Mouse (Mus musculus): ENCODE results near the gene Elk4. TPM values are rescaled to one million over a fixed set of nuclear protein-coding genes. Genes with fewer than 3 reads are reported as not detected.

The Elk4 gene
- polyA plus RNA-seq, 1 experiment = 33.1 TPM

DNA sequence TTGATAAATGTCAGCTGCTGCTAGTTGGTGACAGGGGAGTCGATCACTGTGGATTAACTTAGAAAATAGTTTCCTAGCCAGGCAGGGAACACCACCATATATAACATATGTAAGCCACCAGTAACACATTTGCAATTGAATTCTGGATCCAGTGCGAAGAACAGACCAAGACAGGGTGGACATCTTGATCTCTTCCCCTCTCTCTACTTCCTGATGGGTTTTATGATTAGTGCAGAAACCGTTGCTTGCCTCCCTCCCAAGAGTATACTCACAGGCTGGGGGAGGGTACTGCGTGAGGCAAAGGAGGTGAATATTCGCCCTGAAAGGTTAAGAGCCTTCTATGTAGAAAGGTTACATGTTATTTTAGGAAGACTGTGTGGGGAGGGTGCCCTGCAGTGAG, 41.6 kb upstream of the Elk4 start:
- H3K4me3 ChIP-seq (ENCODE audit: extremely low read depth, insufficient read depth, insufficient read length) = no peak overlapping the region
- WGBS = 42% methylated on average over 5 of the region's 5 CpGs
- H3K27ac ChIP-seq (ENCODE audit: insufficient read depth, low read length) = no peak overlapping the region
- TF ChIP-seq CTCF (IDR thresholded peaks at IDR 0.05; ENCODE audit: extremely low read depth, insufficient read depth, insufficient read length, insufficient replicate concordance) (no peak), POLR2A (IDR thresholded peaks at IDR 0.05; ENCODE audit: low read depth, low read length) (no peak)
- DNase-seq (ENCODE audit: low read depth in 1 of 2, low spot score in 2 of 2) = no peak
- H3K36me3 ChIP-seq (ENCODE audit: control insufficient read depth, insufficient read depth, low read length) = no peaks in the 10 kb centered on the region
- H3K4me1 ChIP-seq (ENCODE audit: control insufficient read depth, insufficient read depth, insufficient read length) = peaks cover 2% of the 10 kb centered on the region
- H3K27me3 ChIP-seq (ENCODE audit: control insufficient read depth, insufficient read depth, low read length) = peaks cover 12% of the 10 kb centered on the region

DNA sequence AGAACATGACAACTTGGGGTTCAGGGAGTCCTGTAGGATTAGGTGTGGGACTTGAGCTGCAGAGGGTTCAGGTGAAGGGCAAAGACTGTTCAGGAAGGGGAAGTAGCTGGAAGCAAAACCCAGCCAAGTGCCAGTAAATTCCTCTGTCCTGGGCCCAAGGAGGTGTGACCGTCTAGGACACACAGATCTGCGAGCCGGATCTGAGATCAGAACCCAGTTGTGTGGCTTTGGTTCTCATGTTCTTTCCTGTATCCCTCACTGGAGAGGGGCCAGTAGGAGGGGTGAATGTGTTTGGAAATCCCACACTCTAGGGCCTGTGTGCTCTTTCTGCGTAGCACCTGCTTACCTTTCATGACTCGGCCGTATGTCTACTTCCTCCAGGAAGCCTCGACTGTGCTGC, 40.1 kb upstream of the Elk4 start:
- no peaks in the 10 kb centered on the region for H3K36me3 ChIP-seq (ENCODE audit: control insufficient read depth, insufficient read depth, low read length)
- no peak overlapping the region for H3K27ac ChIP-seq (ENCODE audit: insufficient read depth, low read length)
- peaks cover 2% of the 10 kb centered on the region for H3K4me1 ChIP-seq (ENCODE audit: control insufficient read depth, insufficient read depth, insufficient read length)
- WGBS = 33% methylated on average over 7 of the region's 7 CpGs
- DNase-seq (ENCODE audit: low read depth in 1 of 2, low spot score in 2 of 2) = no peak
- no peak overlapping the region for H3K4me3 ChIP-seq (ENCODE audit: extremely low read depth, insufficient read depth, insufficient read length)
- TF ChIP-seq POLR2A (IDR thresholded peaks at IDR 0.05; ENCODE audit: low read depth, low read length) = no peak
- TF ChIP-seq CTCF (IDR thresholded peaks at IDR 0.05; ENCODE audit: extremely low read depth, insufficient read depth, insufficient read length, insufficient replicate concordance) = no peak
- peaks cover 10% of the 10 kb centered on the region for H3K27me3 ChIP-seq (ENCODE audit: control insufficient read depth, insufficient read depth, low read length)

DNA sequence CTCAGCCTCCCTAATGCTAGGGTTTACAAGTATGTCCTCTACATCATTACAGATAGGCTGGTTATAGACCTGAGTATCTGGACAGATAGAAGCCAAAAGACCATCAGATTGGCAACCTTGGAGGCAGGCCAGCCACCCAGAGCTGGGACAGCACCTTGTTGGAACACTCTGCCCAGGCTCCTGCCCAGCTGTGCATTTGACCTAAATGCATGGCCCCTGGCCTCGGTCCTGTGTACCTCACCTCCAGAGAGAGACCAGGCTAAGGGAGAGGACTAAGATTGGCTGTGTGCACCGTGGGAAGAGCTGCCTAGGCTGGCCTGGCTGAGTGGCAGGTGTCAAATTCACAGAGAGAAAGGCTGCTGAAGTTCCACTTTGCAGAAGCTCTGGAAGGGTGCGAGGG, 38.9 kb upstream of the Elk4 start:
- Histone ChIP-seq H3K4me3 (ENCODE audit: extremely low read depth, insufficient read depth, insufficient read length) (no peak overlapping the region), H3K27ac (ENCODE audit: insufficient read depth, low read length) (no peak overlapping the region), H3K27me3 (ENCODE audit: control insufficient read depth, insufficient read depth, low read length) (no peaks in the 10 kb centered on the region; the same call in 1 of the 2 replicates), H3K4me1 (ENCODE audit: control insufficient read depth, insufficient read depth, insufficient read length) (no peaks in the 10 kb centered on the region; the same call in 1 of the 2 replicates), H3K36me3 (ENCODE audit: control insufficient read depth, insufficient read depth, low read length) (no peaks in the 10 kb centered on the region)
- no peak for DNase-seq (ENCODE audit: low read depth in 1 of 2, low spot score in 2 of 2)
- WGBS = 66% methylated on average over 3 of the region's 3 CpGs
- TF ChIP-seq CTCF (IDR thresholded peaks at IDR 0.05; ENCODE audit: extremely low read depth, insufficient read depth, insufficient read length, insufficient replicate concordance) = no peak
- no peak for TF ChIP-seq POLR2A (IDR thresholded peaks at IDR 0.05; ENCODE audit: low read depth, low read length)

DNA sequence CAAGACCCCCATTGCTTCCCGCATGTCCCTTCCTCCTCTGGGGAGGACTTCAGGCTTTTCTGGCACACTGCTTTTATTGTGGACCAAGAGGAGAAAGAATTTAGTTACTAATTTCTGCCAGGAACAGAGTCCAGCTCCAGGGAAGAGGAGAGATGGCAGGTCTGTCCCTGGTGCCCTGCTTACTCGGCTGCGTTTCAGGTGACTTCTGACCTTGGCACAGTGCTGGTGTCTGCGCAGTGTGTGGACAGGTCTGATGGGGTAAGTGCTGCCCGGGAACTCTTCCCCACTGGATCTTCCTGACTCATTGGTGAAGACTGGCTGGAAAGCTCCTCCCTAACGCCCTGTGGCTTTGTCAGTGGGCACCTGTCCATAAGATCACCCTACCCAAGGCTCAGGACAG, 38.4 kb upstream of the Elk4 start:
- Histone ChIP-seq H3K27me3 (ENCODE audit: control insufficient read depth, insufficient read depth, low read length) (no peaks in the 10 kb centered on the region; the same call in 1 of the 2 replicates), H3K4me3 (ENCODE audit: extremely low read depth, insufficient read depth, insufficient read length) (no peak overlapping the region), H3K4me1 (ENCODE audit: control insufficient read depth, insufficient read depth, insufficient read length) (no peaks in the 10 kb centered on the region), H3K36me3 (ENCODE audit: control insufficient read depth, insufficient read depth, low read length) (no peaks in the 10 kb centered on the region), H3K27ac (ENCODE audit: insufficient read depth, low read length) (no peak overlapping the region)
- TF ChIP-seq CTCF (IDR thresholded peaks at IDR 0.05; ENCODE audit: extremely low read depth, insufficient read depth, insufficient read length, insufficient replicate concordance) (no peak), POLR2A (IDR thresholded peaks at IDR 0.05; ENCODE audit: low read depth, low read length) (no peak)
- 91% methylated on average over 6 of the region's 6 CpGs for WGBS
- no peak for DNase-seq (ENCODE audit: low read depth in 1 of 2, low spot score in 2 of 2)

DNA sequence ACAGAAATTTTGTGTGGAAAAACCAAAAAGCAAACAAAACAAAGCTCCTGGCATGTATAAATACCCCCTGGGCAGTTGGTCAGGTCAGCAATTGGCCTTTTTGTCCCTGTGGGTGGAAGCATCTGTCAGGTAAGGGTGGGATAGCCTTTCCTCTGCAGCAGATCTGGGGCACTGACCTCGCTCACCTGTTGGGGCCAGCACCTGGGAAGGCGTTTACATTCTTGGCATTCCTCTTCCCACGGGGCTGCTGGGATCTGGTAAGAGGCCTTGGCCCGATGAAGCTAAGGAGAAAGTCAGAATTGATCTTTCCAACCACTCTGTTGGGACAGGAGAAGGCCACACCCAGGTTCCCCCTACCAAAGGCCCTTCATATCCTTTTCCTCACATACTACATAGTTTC, 37.6 kb upstream of the Elk4 start:
- H3K27ac ChIP-seq (ENCODE audit: insufficient read depth, low read length) = no peak overlapping the region
- no peaks in the 10 kb centered on the region for H3K36me3 ChIP-seq (ENCODE audit: control insufficient read depth, insufficient read depth, low read length)
- H3K4me3 ChIP-seq (ENCODE audit: extremely low read depth, insufficient read depth, insufficient read length) = no peak overlapping the region
- H3K27me3 ChIP-seq (ENCODE audit: control insufficient read depth, insufficient read depth, low read length) = no peaks in the 10 kb centered on the region
- TF ChIP-seq POLR2A (IDR thresholded peaks at IDR 0.05; ENCODE audit: low read depth, low read length) (no peak), CTCF (IDR thresholded peaks at IDR 0.05; ENCODE audit: extremely low read depth, insufficient read depth, insufficient read length, insufficient replicate concordance) (no peak)
- DNase-seq (ENCODE audit: low read depth in 1 of 2, low spot score in 2 of 2) = no peak
- 95% methylated on average over 4 of the region's 4 CpGs for WGBS
- no peaks in the 10 kb centered on the region for H3K4me1 ChIP-seq (ENCODE audit: control insufficient read depth, insufficient read depth, insufficient read length)

DNA sequence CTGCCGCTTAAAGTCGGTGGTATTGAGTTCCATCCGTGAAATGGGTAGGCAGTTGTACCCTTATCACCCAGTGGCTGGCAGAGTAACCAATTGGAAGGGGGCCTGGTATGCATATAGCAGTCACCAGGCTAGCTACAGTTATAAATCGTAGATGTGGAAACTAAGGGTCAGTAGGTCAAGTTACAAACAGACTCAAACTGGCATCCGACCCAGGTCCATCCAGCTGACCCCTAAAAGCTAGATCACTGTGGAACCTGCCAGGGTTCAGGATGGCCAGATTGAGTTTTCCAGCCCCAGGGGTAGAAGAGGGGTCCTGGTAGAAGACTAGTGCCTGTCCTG, 37.1 kb upstream of the Elk4 start:
- TF ChIP-seq CTCF (IDR thresholded peaks at IDR 0.05; ENCODE audit: extremely low read depth, insufficient read depth, insufficient read length, insufficient replicate concordance) (no peak), POLR2A (IDR thresholded peaks at IDR 0.05; ENCODE audit: low read depth, low read length) (no peak)
- no peak overlapping the region for H3K27ac ChIP-seq (ENCODE audit: insufficient read depth, low read length)
- no peaks in the 10 kb centered on the region for H3K27me3 ChIP-seq (ENCODE audit: control insufficient read depth, insufficient read depth, low read length)
- DNase-seq (ENCODE audit: low read depth in 1 of 2, low spot score in 2 of 2) = no peak
- 79% methylated on average over 5 of the region's 5 CpGs for WGBS
- H3K4me3 ChIP-seq (ENCODE audit: extremely low read depth, insufficient read depth, insufficient read length) = no peak overlapping the region
- no peaks in the 10 kb centered on the region for H3K36me3 ChIP-seq (ENCODE audit: control insufficient read depth, insufficient read depth, low read length)
- H3K4me1 ChIP-seq (ENCODE audit: control insufficient read depth, insufficient read depth, insufficient read length) = no peaks in the 10 kb centered on the region

DNA sequence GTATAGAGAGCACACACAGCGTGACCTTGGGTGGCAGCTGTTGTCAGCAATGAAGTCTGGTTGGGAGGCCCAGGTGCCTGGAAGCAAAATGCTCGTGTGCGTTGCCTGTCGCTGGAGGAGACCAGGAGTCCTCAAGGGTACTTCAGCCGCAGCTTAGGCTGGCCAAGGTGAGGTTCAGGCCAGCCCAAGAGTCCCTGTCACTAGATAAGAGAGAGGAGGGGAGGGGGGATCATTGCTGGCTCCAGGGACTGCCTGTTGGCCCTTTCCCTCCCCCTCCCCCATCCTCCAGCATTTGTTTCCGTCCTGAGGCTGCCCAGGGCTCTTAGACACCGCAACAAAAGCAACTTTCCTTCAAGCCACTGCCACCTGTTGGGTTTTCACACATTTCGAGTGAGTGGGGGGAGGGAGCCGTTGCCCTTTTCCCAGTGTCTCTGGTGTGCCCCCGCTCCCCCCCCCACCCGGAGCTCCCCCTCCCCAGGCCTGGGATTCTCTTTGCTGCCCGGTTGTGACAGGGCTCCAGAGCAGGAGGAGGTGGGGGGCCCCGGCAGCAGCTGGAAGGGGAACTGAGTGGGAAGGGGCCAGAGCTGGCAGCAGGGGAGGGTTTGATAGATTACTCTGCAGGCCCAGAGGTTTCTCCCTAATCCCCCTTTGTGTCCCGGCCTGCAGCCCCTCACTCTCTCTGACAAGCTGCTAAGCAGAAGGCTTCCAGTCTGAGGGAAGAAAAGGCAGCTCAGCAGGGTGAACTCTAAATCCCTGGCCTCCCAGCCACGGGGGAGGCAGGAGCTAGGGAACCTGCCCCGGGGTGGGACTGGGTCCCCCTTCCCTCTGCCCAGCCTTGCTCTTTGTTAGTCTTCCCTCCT, 36.5 kb upstream of the Elk4 start:
- H3K27ac ChIP-seq (ENCODE audit: insufficient read depth, low read length) = no peak overlapping the region
- 26% methylated on average over 16 of the region's 16 CpGs for WGBS

More for the DNA sequence above, 36.5 kb upstream of the Elk4 start:
- TF ChIP-seq CTCF (IDR thresholded peaks at IDR 0.05; ENCODE audit: extremely low read depth, insufficient read depth, insufficient read length, insufficient replicate concordance) = no peak
- TF ChIP-seq POLR2A (IDR thresholded peaks at IDR 0.05; ENCODE audit: low read depth, low read length) = no peak
- no peaks in the 10 kb centered on the region for H3K27me3 ChIP-seq (ENCODE audit: control insufficient read depth, insufficient read depth, low read length)
- no peak for DNase-seq (ENCODE audit: low read depth in 1 of 2, low spot score in 2 of 2)
- no peak overlapping the region for H3K4me3 ChIP-seq (ENCODE audit: extremely low read depth, insufficient read depth, insufficient read length)
- H3K36me3 ChIP-seq (ENCODE audit: control insufficient read depth, insufficient read depth, low read length) = no peaks in the 10 kb centered on the region
- H3K4me1 ChIP-seq (ENCODE audit: control insufficient read depth, insufficient read depth, insufficient read length) = no peaks in the 10 kb centered on the region
